Mouse (Mus musculus): ENCODE data around the gene Gm8267. TPM values are rescaled to one million over a fixed set of nuclear protein-coding genes. Genes with fewer than 3 reads are reported as not detected.
"Not testable (repeated sequence)": the region's sequence is repeated elsewhere in the genome, so short reads cannot be mapped to it uniquely, and the experiment has no call there.

The Gm8267 gene
- polyA plus RNA-seq (2012; ENCODE audit: insufficient read depth, insufficient read length, missing spikeins), result not detected in 2 replicates

DNA sequence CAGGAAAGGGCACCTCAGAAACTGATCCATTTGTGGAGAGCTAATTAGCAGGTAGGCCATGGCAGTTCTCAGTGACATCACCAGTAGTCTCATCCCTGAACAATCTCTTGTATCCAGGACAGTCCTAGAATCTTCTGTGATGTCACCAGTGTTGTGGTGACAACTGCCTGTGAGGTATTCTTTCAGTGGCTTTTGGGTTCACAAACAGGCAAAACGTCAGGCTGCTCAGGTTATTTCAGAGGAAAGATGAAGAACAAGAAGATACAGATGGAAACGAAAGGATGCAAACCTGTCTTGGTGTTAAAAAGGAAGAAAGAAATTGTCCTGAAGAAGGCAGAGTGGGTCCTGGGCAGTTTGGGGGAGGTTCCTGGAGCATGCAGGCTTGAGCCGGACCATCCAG, at the start of gene Gm8267:
TSS of gene Gm8267 (minus strand) at position 101 of the 400 bp plus-strand sequence.
- H3K4me3 ChIP-seq (ENCODE audit: insufficient read depth, low read depth, low read length), result no peak within 1 kb of the TSS
- no peak within 1 kb of the TSS for H3K27ac ChIP-seq (replicated peaks; ENCODE audit: low read depth, low read length)
- no peaks in the 10 kb centered on the region for H3K4me1 ChIP-seq (ENCODE audit: control insufficient read depth, insufficient read depth, insufficient read length, low read length)

GRCm38 (mm10) chr14:44789537-44790382, 39.6 kb upstream of the Gm8267 start:
- not testable (repeated sequence) for H3K27ac ChIP-seq (replicated peaks; ENCODE audit: low read depth, low read length); H3K4me1 ChIP-seq (ENCODE audit: control insufficient read depth, insufficient read depth, insufficient read length, low read length)

GRCm38 (mm10) chr14:44742789-44743188, 7.4 kb downstream of the Gm8267 start:
- not testable (repeated sequence) for H3K4me1 ChIP-seq (ENCODE audit: control insufficient read depth, insufficient read depth, insufficient read length, low read length); H3K27ac ChIP-seq (replicated peaks; ENCODE audit: low read depth, low read length); H3K4me3 ChIP-seq (ENCODE audit: insufficient read depth, low read depth, low read length)

More at GRCm38 (mm10) chr14:44789537-44790382, 39.6 kb upstream of the Gm8267 start:
- not testable (repeated sequence) for H3K4me3 ChIP-seq (ENCODE audit: insufficient read depth, low read depth, low read length)

DNA sequence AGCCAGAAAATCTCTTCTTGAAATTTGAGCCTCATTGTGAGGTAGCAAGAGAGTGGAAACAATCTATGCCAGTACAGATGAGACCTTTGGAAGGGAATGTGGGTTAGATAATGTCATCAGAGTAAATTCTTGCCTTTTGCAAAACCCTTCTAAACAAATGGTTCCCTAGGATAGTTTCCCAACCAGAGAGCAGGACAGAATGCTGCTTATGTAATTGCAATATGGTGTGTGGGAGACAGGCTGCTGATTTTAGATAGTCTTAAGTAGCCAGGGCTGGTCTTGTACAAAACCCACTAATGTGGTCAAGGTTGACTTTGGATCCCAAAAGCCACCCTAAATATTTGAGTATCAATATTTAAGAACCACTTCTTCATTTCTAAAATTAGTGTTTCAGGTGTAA, 19.4 kb downstream of the Gm8267 start:
- not testable (repeated sequence) for H3K4me1 ChIP-seq (ENCODE audit: control insufficient read depth, insufficient read depth, insufficient read length, low read length); H3K4me3 ChIP-seq (ENCODE audit: insufficient read depth, low read depth, low read length); H3K27ac ChIP-seq (replicated peaks; ENCODE audit: low read depth, low read length)

- not testable (repeated sequence) for H3K4me3 ChIP-seq (ENCODE audit: insufficient read depth, low read depth, low read length); H3K4me1 ChIP-seq (ENCODE audit: control insufficient read depth, insufficient read depth, insufficient read length, low read length); H3K27ac ChIP-seq (replicated peaks; ENCODE audit: low read depth, low read length)
Observed at GRCm38 (mm10) chr14:44706356-44706755, 43.8 kb downstream of the Gm8267 start, which contains the start of gene Gm8257. Gene Gm8257 (minus strand): TSS chr14:44706456.

Other genes starting within 250 kb of the Gm8267 start
- not detected in 2 replicates for gene Gm17093, start 232.1 kb downstream of the Gm8267 start, polyA plus RNA-seq (2012; ENCODE audit: insufficient read depth, insufficient read length, missing spikeins)
- gene Gm8247, start 167.2 kb downstream of the Gm8267 start, polyA plus RNA-seq (2012; ENCODE audit: insufficient read depth, insufficient read length, missing spikeins), result not detected in 2 replicates
- gene Gm5624, start 122.4 kb downstream of the Gm8267 start, polyA plus RNA-seq (2012; ENCODE audit: insufficient read depth, insufficient read length, missing spikeins), result not detected in 2 replicates
- not detected in 2 replicates for gene Gm8257, start 43.9 kb downstream of the Gm8267 start, polyA plus RNA-seq (2012; ENCODE audit: insufficient read depth, insufficient read length, missing spikeins)
- not detected in 2 replicates for gene Ptgdr, start 109.0 kb upstream of the Gm8267 start, polyA plus RNA-seq (2012; ENCODE audit: insufficient read depth, insufficient read length, missing spikeins)
- 0.63 TPM in 1 of 2 replicates, not detected in the other for gene Ptger2, start 237.9 kb upstream of the Gm8267 start, polyA plus RNA-seq (2012; ENCODE audit: insufficient read depth, insufficient read length, missing spikeins)